In the genomic region with DNA sequence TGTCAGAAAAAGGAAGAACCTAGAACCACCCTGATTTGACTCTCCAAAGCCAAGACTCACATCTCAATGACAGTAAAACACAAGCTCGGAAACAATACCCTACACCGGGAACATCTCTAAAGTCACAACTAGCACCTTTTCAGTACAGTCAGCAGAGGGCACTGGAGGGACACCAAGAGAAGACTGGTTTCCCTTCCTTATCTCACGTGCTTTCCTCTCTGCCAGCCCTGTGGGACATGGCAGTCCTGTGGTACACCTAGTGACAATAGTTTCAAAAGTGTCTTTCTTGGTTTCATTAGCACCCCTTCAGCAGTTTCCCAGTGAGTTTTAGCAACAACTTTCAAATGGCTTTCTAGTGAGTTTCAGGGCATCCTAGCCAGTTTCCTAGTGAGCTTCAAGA, we compare ENCODE assay signal across 9 mouse cellular contexts.
DNase-seq lines count a peak whose midpoint lies in the region; ATAC-seq and TF ChIP-seq lines count a peak whose summit lies in the region.
"Had no signal": no experiment of that assay in that cellular context is flagged by ENCODE, and none has a peak within 500 bp of the region (broad histone marks: within the 10 kb centered on the region; RNA-seq: fewer than 3 reads in every experiment).

No protein-coding gene starts in this region.

- ATAC-seq in heart, embryonic 13.5 days (ENCODE audit: extremely low read depth, insufficient number of reproducible peaks, low FRiP score, low TSS enrichment): no peak
- peak; percentile 50; the same call in 1 of the 2 replicates for ATAC-seq in lung, postnatal 0 days

- 14% methylated on average over 3 of the region's 3 CpGs for WGBS in heart, embryonic 13.5 days
- WGBS in large intestine, adult 2 months: 20% methylated on average over 3 of the region's 3 CpGs
- WGBS in lung, postnatal 0 days: 15% methylated on average over 3 of the region's 3 CpGs

- H3K4me2 ChIP-seq in heart, embryonic 13.5 days: 0 out of 2 replicates have a peak overlapping the region, but pooled peaks have one; percentile 11
- H3K4me2 ChIP-seq in lung, postnatal 0 days (replicated peaks; ENCODE audit: low read depth, low read length): no peak overlapping the region
- H3K4me2 ChIP-seq: neural tube, embryonic 13.5 days had no signal

- peaks cover 22% of the 10 kb centered on the region for H3K4me1 ChIP-seq in heart, embryonic 13.5 days
- no peaks in the 10 kb centered on the region for H3K4me1 ChIP-seq in lung, postnatal 0 days (ENCODE audit: insufficient read depth, low read depth, low read length)
- H3K4me1 ChIP-seq: neural tube, embryonic 13.5 days had no signal

- H3K27ac ChIP-seq in heart, embryonic 13.5 days (replicated peaks): peak overlapping the region; percentile 29; the same call in 1 of the 2 replicates
- H3K27ac ChIP-seq in lung, postnatal 0 days (ENCODE audit: low read length): no peak overlapping the region
- H3K27ac ChIP-seq: neural tube, embryonic 13.5 days had no signal

- peak; percentile 3 to 6 for DNase-seq in cerebellum, adult 18-20 months
- no peak for DNase-seq in cerebellum, adult 11 months
- peak; percentile 18 for DNase-seq in urinary bladder, postnatal 25 days (ENCODE audit: low spot score)
- DNase-seq in urinary bladder, postnatal 4 days (ENCODE audit: low spot score in 2 of 2): no peak
- DNase-seq in large intestine, adult 2 months (ENCODE audit: low read depth, low spot score): peak; percentile 13
- DNase-seq in lung, postnatal 0 days (ENCODE audit: low spot score): peak; percentile 70
- no peak for DNase-seq in spleen, postnatal 4 days (ENCODE audit: low spot score in 2 of 2)

- H3K36me3 ChIP-seq in heart, embryonic 13.5 days: no peaks in the 10 kb centered on the region
- H3K36me3 ChIP-seq in lung, postnatal 0 days (ENCODE audit: insufficient read depth, low read length): no peaks in the 10 kb centered on the region
- H3K36me3 ChIP-seq: neural tube, embryonic 13.5 days had no signal

- H3K9me3 ChIP-seq in heart, embryonic 13.5 days: no peaks in the 10 kb centered on the region
- H3K9me3 ChIP-seq in lung, postnatal 0 days (ENCODE audit: low read length): no peaks in the 10 kb centered on the region
- H3K9me3 ChIP-seq: neural tube, embryonic 13.5 days had no signal

- TF ChIP-seq EP300 in lung, postnatal 0 days (IDR thresholded peaks at IDR 0.05): no peak

- peaks cover 8% of the 10 kb centered on the region; the same call in 1 of the 2 replicates for H3K27me3 ChIP-seq in heart, embryonic 13.5 days (replicated peaks)
- no peaks in the 10 kb centered on the region for H3K27me3 ChIP-seq in lung, postnatal 0 days (replicated peaks; ENCODE audit: insufficient read depth, low read length)

- H3K4me3 ChIP-seq in heart, embryonic 13.5 days: no peak overlapping the region
- H3K4me3 ChIP-seq in lung, postnatal 0 days (ENCODE audit: low read depth, low read length): no peak overlapping the region
- H3K4me3 ChIP-seq: neural tube, embryonic 13.5 days had no signal

- peak; percentile 83 for TF ChIP-seq CTCF in lung, postnatal 0 days (IDR thresholded peaks at IDR 0.05)

- H3K9ac ChIP-seq in heart, embryonic 13.5 days: no peak overlapping the region
- no peak overlapping the region for H3K9ac ChIP-seq in lung, postnatal 0 days (replicated peaks; ENCODE audit: low read depth)
- H3K9ac ChIP-seq: neural tube, embryonic 13.5 days had no signal

Comparison
In these comparisons a context has a peak if more than half of its experiments do, and no peak if none do; other contexts are left out.
1. DNase-seq: peak in cerebellum, adult 18-20 months (2 of 2), urinary bladder, postnatal 25 days (single experiment), large intestine, adult 2 months (single experiment) and lung, postnatal 0 days (single experiment); none in cerebellum, adult 11 months (single experiment), urinary bladder, postnatal 4 days (0 of 2) and spleen, postnatal 4 days (0 of 2).